Comparison of ENCODE assay signal across 17 mouse cellular contexts in genomic region chr2:153638977-153639680, GRCm38 (mm10). TPM values are rescaled to one million over a fixed set of nuclear protein-coding genes. Genes with fewer than 3 reads are reported as not detected.
A peak's percentile ranks its signal among the peaks of the same experiment; 100 is the strongest.
DNase-seq lines count a peak whose midpoint lies in the region; ATAC-seq and TF ChIP-seq lines count a peak whose summit lies in the region.
"Had no signal": no experiment of that assay in that cellular context is flagged by ENCODE, and none has a peak within 500 bp of the region (broad histone marks: within the 10 kb centered on the region; RNA-seq: fewer than 3 reads in every experiment).

No protein-coding gene starts in this region.

- no peak for TF ChIP-seq CTCF in gastrocnemius, adult 2 months (IDR thresholded peaks at IDR 0.05)

- no peaks in the 10 kb centered on the region for H3K27me3 ChIP-seq in limb, embryonic 11.5 days (ENCODE audit: control insufficient read depth, insufficient read depth, low read length)
- H3K27me3 ChIP-seq in midbrain, embryonic 11.5 days (ENCODE audit: control insufficient read depth, insufficient read depth, low read length) = no peaks in the 10 kb centered on the region

- no peak overlapping the region for H3K9ac ChIP-seq in limb, embryonic 11.5 days (ENCODE audit: low read length)
- no peak overlapping the region for H3K9ac ChIP-seq in midbrain, embryonic 11.5 days (ENCODE audit: low read length)
- H3K9ac ChIP-seq: hindbrain, embryonic 13.5 days; liver, embryonic 15.5 days had no signal

- DNase-seq in gastrocnemius, adult 2 months = peak; percentile 5
- no peak for DNase-seq in gastrocnemius, postnatal 14 days
- peak; percentile 36 for DNase-seq in CD4-positive helper T cell, adult 2 months (ENCODE audit: low read depth, low spot score)
- DNase-seq in limb, embryonic 11.5 days (ENCODE audit: low spot score) = peak; percentile 33
- no peak for DNase-seq in left cerebral cortex, postnatal 36 days (ENCODE audit: low spot score in 2 of 2)
- DNase-seq in midbrain, embryonic 11.5 days (ENCODE audit: low spot score, missing footprints) = no peak
- no peak for DNase-seq in right cerebral cortex, postnatal 10 days (ENCODE audit: low spot score in 2 of 2)
- DNase-seq: adrenal gland, adult 8-10 months; heart, adult 2 months; kidney, adult 8-10 months had no signal

- peak; percentile 84 for ATAC-seq in activated CD4-positive, CD25-positive, alpha-beta regulatory T cell, adult 4 months
- no peak for ATAC-seq in limb, embryonic 11.5 days (ENCODE audit: insufficient number of reproducible peaks, low FRiP score, low TSS enrichment, low read depth)
- no peak for ATAC-seq in midbrain, embryonic 11.5 days (ENCODE audit: low FRiP score)
- ATAC-seq: Patski had no signal

- intact Hi-C loops in gastrocnemius, adult 2 months (cut with DNase I) = no loop called here
- intact Hi-C loops in gastrocnemius, postnatal 14 days (cut with DNase I; ENCODE audit: low total_unique reads) = no loop called here
- intact Hi-C loops in left cerebral cortex, postnatal 36 days (cut with DNase I) = no loop called here

- H3K9me3 ChIP-seq in limb, embryonic 11.5 days (ENCODE audit: control insufficient read depth, low read length) = no peaks in the 10 kb centered on the region
- H3K9me3 ChIP-seq in midbrain, embryonic 11.5 days (ENCODE audit: control insufficient read depth, low read length) = no peaks in the 10 kb centered on the region
- H3K9me3 ChIP-seq: hindbrain, embryonic 13.5 days; liver, embryonic 15.5 days had no signal

- no peaks in the 10 kb centered on the region for H3K4me1 ChIP-seq in limb, embryonic 11.5 days (ENCODE audit: control insufficient read depth, insufficient read depth, low read length)
- no peaks in the 10 kb centered on the region for H3K4me1 ChIP-seq in midbrain, embryonic 11.5 days (ENCODE audit: control insufficient read depth, insufficient read depth, low read length)
- H3K4me1 ChIP-seq: hindbrain, embryonic 13.5 days; liver, embryonic 15.5 days had no signal

- H3K4me2 ChIP-seq in limb, embryonic 11.5 days (ENCODE audit: low read depth, severe bottlenecking) = no peak overlapping the region
- no peak overlapping the region for H3K4me2 ChIP-seq in midbrain, embryonic 11.5 days
- H3K4me2 ChIP-seq: hindbrain, embryonic 13.5 days; liver, embryonic 15.5 days had no signal

- no peak overlapping the region for H3K27ac ChIP-seq in gastrocnemius, adult 2 months
- H3K27ac ChIP-seq in limb, embryonic 11.5 days (replicated peaks; ENCODE audit: low read depth, low read length) = no peak overlapping the region
- H3K27ac ChIP-seq in midbrain, embryonic 11.5 days (ENCODE audit: low read depth, low read length) = no peak overlapping the region
- H3K27ac ChIP-seq: heart, adult 2 months; hindbrain, embryonic 13.5 days; liver, embryonic 15.5 days had no signal

- 31% methylated on average over 15 of the region's 15 CpGs for WGBS in limb, embryonic 11.5 days
- WGBS in midbrain, embryonic 11.5 days = 13% methylated on average over 15 of the region's 15 CpGs

- no peaks in the 10 kb centered on the region for H3K36me3 ChIP-seq in limb, embryonic 11.5 days (ENCODE audit: control insufficient read depth, insufficient read depth, low read length)
- H3K36me3 ChIP-seq in midbrain, embryonic 11.5 days (ENCODE audit: control insufficient read depth, insufficient read depth, low read length) = no peaks in the 10 kb centered on the region
- H3K36me3 ChIP-seq: hindbrain, embryonic 13.5 days; liver, embryonic 15.5 days had no signal

- no peak overlapping the region for H3K4me3 ChIP-seq in gastrocnemius, adult 2 months
- no peak overlapping the region for H3K4me3 ChIP-seq in limb, embryonic 11.5 days (ENCODE audit: low read depth, low read length)
- H3K4me3 ChIP-seq in midbrain, embryonic 11.5 days (ENCODE audit: low read depth, low read length) = no peak overlapping the region
- H3K4me3 ChIP-seq: heart, adult 2 months; hindbrain, embryonic 13.5 days; liver, embryonic 15.5 days had no signal

RNA-seq across cellular contexts. Expression of gene Commd7, which starts 6.5 kb away (rescaled TPM):
- total RNA-seq in gastrocnemius, adult 2 months (2021) = 10 to 100 TPM in 1 of 2 experiments, 1 to 10 TPM in 1; 8.1 to 11.9 TPM
- total RNA-seq in gastrocnemius, postnatal 14 days (2021) = 10 to 100 TPM; 10.5 to 13.7 TPM
- polyA plus RNA-seq in activated CD4-positive, CD25-positive, alpha-beta regulatory T cell, adult 4 months (2017; shearing (Covaris generic)) = 100 to 1,000 TPM; 109 to 128 TPM
- polyA plus RNA-seq in limb, embryonic 11.5 days (2014; fragmentation: Nextera tagmentation; extraction: Ambion mirVana) = 63.7 and 67.4 TPM in 2 replicates
- 10 to 100 TPM; 27.6 to 32.0 TPM for total RNA-seq in left cerebral cortex, postnatal 36 days (2021)
- polyA plus RNA-seq in midbrain, embryonic 11.5 days (2014; fragmentation: Nextera tagmentation; extraction: Ambion mirVana) = 64.9 and 65.4 TPM in 2 replicates

RNA-seq across cellular contexts. Expression of gene Dnmt3b, which starts 10.1 kb away (rescaled TPM):
- under 1 TPM; 0.56 to 0.89 TPM for total RNA-seq in gastrocnemius, adult 2 months (2021)
- 1 to 10 TPM; 1.2 TPM for total RNA-seq in gastrocnemius, postnatal 14 days (2021)
- polyA plus RNA-seq in activated CD4-positive, CD25-positive, alpha-beta regulatory T cell, adult 4 months (2017; shearing (Covaris generic)) = 1 to 10 TPM; 3.7 to 5.8 TPM
- polyA plus RNA-seq in limb, embryonic 11.5 days (2014; fragmentation: Nextera tagmentation; extraction: Ambion mirVana) = 20.3 and 22.0 TPM in 2 replicates
- 1 to 10 TPM in 1 of 2 experiments, under 1 TPM in 1; 0.86 to 1.4 TPM for total RNA-seq in left cerebral cortex, postnatal 36 days (2021)
- polyA plus RNA-seq in midbrain, embryonic 11.5 days (2014; fragmentation: Nextera tagmentation; extraction: Ambion mirVana) = 12.7 and 12.9 TPM in 2 replicates

RNA-seq across cellular contexts. Expression of gene Dnmt3c, which starts 57.3 kb away (rescaled TPM):
- total RNA-seq in gastrocnemius, adult 2 months (2021) = not detected
- total RNA-seq in gastrocnemius, postnatal 14 days (2021) = not detected
- not detected for polyA plus RNA-seq in activated CD4-positive, CD25-positive, alpha-beta regulatory T cell, adult 4 months (2017; shearing (Covaris generic))
- not detected in 2 replicates for polyA plus RNA-seq in limb, embryonic 11.5 days (2014; fragmentation: Nextera tagmentation; extraction: Ambion mirVana)
- total RNA-seq in left cerebral cortex, postnatal 36 days (2021) = not detected
- polyA plus RNA-seq in midbrain, embryonic 11.5 days (2014; fragmentation: Nextera tagmentation; extraction: Ambion mirVana) = 0.07 TPM in 1 of 2 replicates, not detected in the other
- total RNA-seq: adrenal gland, adult 8-10 months; heart, adult 2 months; left cerebral cortex, postnatal 25 days; monocyte, adult 5-6 weeks had no signal
- polyA plus RNA-seq: heart, adult 2 months; hindbrain, embryonic 13.5 days; small intestine, adult 2 months had no signal

Comparison
In these comparisons a context has a peak if more than half of its experiments do, and no peak if none do; other contexts are left out.
1. DNase-seq: peak in gastrocnemius, adult 2 months (single experiment), CD4-positive helper T cell, adult 2 months (single experiment) and limb, embryonic 11.5 days (single experiment); none in gastrocnemius, postnatal 14 days (single experiment), left cerebral cortex, postnatal 36 days (0 of 2), midbrain, embryonic 11.5 days (single experiment) and right cerebral cortex, postnatal 10 days (0 of 2).